ENCODE assay signal across 11 mouse cellular contexts in the genomic region with DNA sequence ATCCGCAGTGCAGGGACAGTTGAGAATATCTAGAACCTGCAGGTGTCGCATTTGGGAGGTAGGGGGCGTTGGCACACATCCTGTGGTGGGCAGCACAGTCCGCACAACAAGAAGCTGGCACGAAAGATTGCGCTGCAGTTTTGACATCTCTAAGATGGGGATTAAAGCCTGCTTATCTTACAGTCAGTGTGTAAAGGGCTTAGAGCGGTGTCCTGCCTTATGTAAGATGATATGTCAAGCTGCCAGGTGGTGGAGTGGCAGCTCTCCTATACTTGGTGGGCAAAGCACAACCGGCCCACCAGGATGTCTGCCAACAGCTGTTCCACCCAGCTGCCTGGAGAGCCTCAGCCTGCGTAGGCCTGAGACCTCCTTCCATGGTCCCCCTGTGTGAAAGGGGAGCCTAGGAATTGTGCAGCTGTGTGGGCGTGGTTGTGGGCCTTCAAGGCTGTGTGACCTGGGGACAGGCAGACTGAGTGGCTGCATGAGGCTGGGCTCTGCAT. TPM values are rescaled to one million over a fixed set of nuclear protein-coding genes. Genes with fewer than 3 reads are reported as not detected.
DNase-seq lines count a peak whose midpoint lies in the region; ATAC-seq and TF ChIP-seq lines count a peak whose summit lies in the region.
"Had no signal": no experiment of that assay in that cellular context is flagged by ENCODE, and none has a peak within 500 bp of the region (broad histone marks: within the 10 kb centered on the region; RNA-seq: fewer than 3 reads in every experiment).

No protein-coding gene starts in this region.

- ATAC-seq in hindbrain, embryonic 16.5 days, result peak; percentile 45; the same call in 1 of the 2 replicates
- peak; percentile 38; the same call in 1 of the 2 replicates for ATAC-seq in embryonic facial prominence, embryonic 13.5 days (ENCODE audit: insufficient number of reproducible peaks, insufficient read depth, low FRiP score, low TSS enrichment, low read depth)
- ATAC-seq in megakaryocyte progenitor cell, adult 5-6 weeks (replicated peaks; ENCODE audit: poor library complexity), result peak; percentile 77

- TF ChIP-seq POLR2A in MEL (IDR thresholded peaks at IDR 0.05; ENCODE audit: control insufficient read depth in 1 of 2, insufficient read depth in 1 of 2, low read depth in 1 of 2, low read length in 2 of 2, poor library complexity in 1 of 2), result no peak

- peak; percentile 46 to 58 (median 54) for TF ChIP-seq CTCF in MEL (IDR thresholded peaks at IDR 0.05 in 2 of 3, conservative IDR thresholded peaks at IDR 0.05 in 1 of 3; ENCODE audit: control insufficient read depth in 1 of 3, insufficient read depth in 1 of 3, low read depth in 2 of 3, low read length in 3 of 3, poor library complexity in 1 of 3, severe bottlenecking in 1 of 3)

- no peak overlapping the region for H3K27ac ChIP-seq in hindbrain, embryonic 16.5 days (ENCODE audit: low read depth, low read length)
- no peak overlapping the region for H3K27ac ChIP-seq in hindbrain, embryonic 10.5 days
- no peak overlapping the region for H3K27ac ChIP-seq in MEL (ENCODE audit: control insufficient read depth, low read depth, low read length)
- H3K27ac ChIP-seq in embryonic facial prominence, embryonic 13.5 days, result no peak overlapping the region
- H3K27ac ChIP-seq: stomach, postnatal 0 days had no signal

- no peak overlapping the region for H3K4me3 ChIP-seq in hindbrain, embryonic 16.5 days (ENCODE audit: low read length)
- no peak overlapping the region for H3K4me3 ChIP-seq in hindbrain, embryonic 10.5 days
- no peak overlapping the region for H3K4me3 ChIP-seq in MEL (ENCODE audit: control insufficient read depth in 1 of 2, insufficient read depth in 1 of 2, low read depth in 2 of 2, low read length in 2 of 2)
- H3K4me3 ChIP-seq in embryonic facial prominence, embryonic 13.5 days, result no peak overlapping the region
- H3K4me3 ChIP-seq: erythroblast, embryonic 14.5 days had no signal

- no peak overlapping the region for H3K9ac ChIP-seq in hindbrain, embryonic 16.5 days (ENCODE audit: low read depth, low read length)
- no peak overlapping the region for H3K9ac ChIP-seq in MEL (ENCODE audit: control insufficient read depth, low read depth, low read length, poor library complexity, severe bottlenecking)
- no peak overlapping the region for H3K9ac ChIP-seq in embryonic facial prominence, embryonic 13.5 days

- no peaks in the 10 kb centered on the region for H3K9me3 ChIP-seq in hindbrain, embryonic 16.5 days (ENCODE audit: control insufficient read depth, low read length)
- no peaks in the 10 kb centered on the region for H3K9me3 ChIP-seq in hindbrain, embryonic 10.5 days
- H3K9me3 ChIP-seq in MEL (replicated peaks; ENCODE audit: insufficient read depth, low read length), result no peaks in the 10 kb centered on the region
- 0 out of 2 replicates have a peak, but pooled peaks cover 3% of the 10 kb centered on the region for H3K9me3 ChIP-seq in embryonic facial prominence, embryonic 13.5 days

- no peaks in the 10 kb centered on the region for H3K36me3 ChIP-seq in hindbrain, embryonic 16.5 days (ENCODE audit: control insufficient read depth, insufficient read depth, low read length)
- H3K36me3 ChIP-seq in hindbrain, embryonic 10.5 days, result no peaks in the 10 kb centered on the region
- no peaks in the 10 kb centered on the region for H3K36me3 ChIP-seq in MEL (ENCODE audit: control insufficient read depth in 1 of 2, insufficient read depth in 2 of 2, low read length in 2 of 2)
- H3K36me3 ChIP-seq in embryonic facial prominence, embryonic 13.5 days, result no peaks in the 10 kb centered on the region

- peak; percentile 24 for TF ChIP-seq RAD21 in MEL (IDR thresholded peaks at IDR 0.05; ENCODE audit: low read depth, low read length)

- no peaks in the 10 kb centered on the region for H3K4me1 ChIP-seq in hindbrain, embryonic 16.5 days (ENCODE audit: control insufficient read depth, insufficient read depth, low read depth, low read length)
- peaks cover 7% of the 10 kb centered on the region for H3K4me1 ChIP-seq in hindbrain, embryonic 10.5 days (replicated peaks)
- no peaks in the 10 kb centered on the region for H3K4me1 ChIP-seq in MEL (ENCODE audit: control insufficient read depth in 1 of 2, insufficient read depth in 2 of 2, low read length in 2 of 2)
- peaks cover 6% of the 10 kb centered on the region; the same call in 1 of the 2 replicates for H3K4me1 ChIP-seq in embryonic facial prominence, embryonic 13.5 days

- no peaks in the 10 kb centered on the region for H3K27me3 ChIP-seq in hindbrain, embryonic 16.5 days (replicated peaks; ENCODE audit: control insufficient read depth, insufficient read depth, low read length)
- no peaks in the 10 kb centered on the region for H3K27me3 ChIP-seq in hindbrain, embryonic 10.5 days (ENCODE audit: insufficient read depth, poor library complexity, severe bottlenecking)
- no peaks in the 10 kb centered on the region for H3K27me3 ChIP-seq in MEL (ENCODE audit: control insufficient read depth in 1 of 2, insufficient read depth in 2 of 2, low read length in 2 of 2)
- H3K27me3 ChIP-seq in embryonic facial prominence, embryonic 13.5 days, result no peaks in the 10 kb centered on the region

- 54% methylated on average over 10 of the region's 10 CpGs for WGBS in hindbrain, embryonic 16.5 days
- WGBS in hindbrain, embryonic 10.5 days, result 60% methylated on average over 10 of the region's 10 CpGs
- 45% methylated on average over 10 of the region's 10 CpGs for WGBS in embryonic facial prominence, embryonic 13.5 days

- TF ChIP-seq EP300 in MEL (IDR thresholded peaks at IDR 0.05; ENCODE audit: low read depth in 1 of 2, low read length in 2 of 2), result peak in 1 of 2 experiments; percentile 59; a peak in 2 of 4 replicates

- no peak for DNase-seq in hindbrain, embryonic 10.5 days (ENCODE audit: low spot score)
- DNase-seq in MEL (ENCODE audit: low read depth, low spot score), result peak; percentile 54
- DNase-seq in adrenal gland, postnatal 25 days, result no peak
- no peak for DNase-seq in layer of hippocampus, postnatal 36 days
- no peak for DNase-seq in layer of hippocampus, postnatal 14 days (ENCODE audit: low spot score in 2 of 2)
- DNase-seq: kidney, adult 8-10 months had no signal

- H3K4me2 ChIP-seq in hindbrain, embryonic 16.5 days (ENCODE audit: low read length), result no peak overlapping the region
- H3K4me2 ChIP-seq in embryonic facial prominence, embryonic 13.5 days, result no peak overlapping the region

- no peaks in the 10 kb centered on the region for H3K79me2 ChIP-seq in MEL (ENCODE audit: control insufficient read depth, insufficient read depth, low read length, poor library complexity)

RNA-seq across cellular contexts. Expression of a gene that starts 11.3 kb away (rescaled TPM):
- 0.90 and 2.1 TPM in 2 replicates for polyA plus RNA-seq in hindbrain, embryonic 16.5 days (2015; fragmentation: Nextera tagmentation; extraction: Ambion mirVana)
- polyA plus RNA-seq in hindbrain, embryonic 10.5 days (2016; fragmentation: Nextera tagmentation; extraction: Ambion mirVana), result 1.2 and 1.6 TPM in 2 replicates
- 0.27 and 0.29 TPM in 2 replicates for total RNA-seq in MEL (2012; rRNA removed)
- polyA plus RNA-seq in MEL (2012; ENCODE audit: insufficient read depth in 1 of 2, insufficient read length in 2 of 2, low read depth in 1 of 2, low replicate concordance in 2 of 2, missing spikeins in 1 of 2), result under 1 TPM in 1 of 2 experiments, not detected in 1; 0.40 TPM
- 1.6 and 2.8 TPM in 2 replicates for polyA plus RNA-seq in embryonic facial prominence, embryonic 13.5 days (2015; fragmentation: Nextera tagmentation; extraction: Ambion mirVana)
- total RNA-seq in megakaryocyte progenitor cell, adult 5-6 weeks (2015), result 1.0 and 2.2 TPM in 2 replicates
- total RNA-seq in megakaryocyte progenitor cell, adult 5-6 weeks (2017), result 0.61 and 0.83 TPM in 2 replicates
- 0.48 and 2.2 TPM in 2 replicates for total RNA-seq in adrenal gland, postnatal 25 days (2021)
- under 1 TPM in 1 of 2 experiments, not detected in 1; 0.37 TPM for total RNA-seq in layer of hippocampus, postnatal 36 days (2021)
- 1 to 10 TPM in 1 of 2 experiments, under 1 TPM in 1; 0.69 to 1.7 TPM for total RNA-seq in layer of hippocampus, postnatal 14 days (2021)

RNA-seq across cellular contexts. Expression of a gene that starts 33.6 kb away (rescaled TPM):
- polyA plus RNA-seq in hindbrain, embryonic 16.5 days (2015; fragmentation: Nextera tagmentation; extraction: Ambion mirVana), result 16.3 and 17.4 TPM in 2 replicates
- 30.8 and 36.8 TPM in 2 replicates for polyA plus RNA-seq in hindbrain, embryonic 10.5 days (2016; fragmentation: Nextera tagmentation; extraction: Ambion mirVana)
- 41.8 and 46.8 TPM in 2 replicates for total RNA-seq in MEL (2012; rRNA removed)
- polyA plus RNA-seq in MEL (2012; ENCODE audit: insufficient read depth in 1 of 2, insufficient read length in 2 of 2, low read depth in 1 of 2, low replicate concordance in 2 of 2, missing spikeins in 1 of 2), result 10 to 100 TPM in 1 of 2 experiments, not detected in 1; 56.1 TPM
- 19.0 and 19.8 TPM in 2 replicates for polyA plus RNA-seq in embryonic facial prominence, embryonic 13.5 days (2015; fragmentation: Nextera tagmentation; extraction: Ambion mirVana)
- total RNA-seq in megakaryocyte progenitor cell, adult 5-6 weeks (2015), result 152 and 189 TPM in 2 replicates
- total RNA-seq in megakaryocyte progenitor cell, adult 5-6 weeks (2017), result 115 and 156 TPM in 2 replicates
- 34.7 and 42.5 TPM in 2 replicates for total RNA-seq in adrenal gland, postnatal 25 days (2021)
- total RNA-seq in layer of hippocampus, postnatal 36 days (2021), result 10 to 100 TPM; 50.4 to 51.2 TPM
- total RNA-seq in layer of hippocampus, postnatal 14 days (2021), result 10 to 100 TPM; 41.5 to 43.0 TPM

RNA-seq across cellular contexts. Expression of a gene that starts 34.4 kb away (rescaled TPM):
- polyA plus RNA-seq in hindbrain, embryonic 16.5 days (2015; fragmentation: Nextera tagmentation; extraction: Ambion mirVana), result 52.5 and 54.2 TPM in 2 replicates
- 58.3 and 64.3 TPM in 2 replicates for polyA plus RNA-seq in hindbrain, embryonic 10.5 days (2016; fragmentation: Nextera tagmentation; extraction: Ambion mirVana)
- total RNA-seq in MEL (2012; rRNA removed), result 31.7 and 38.9 TPM in 2 replicates
- 10 to 100 TPM in 1 of 2 experiments, not detected in 1; 48.7 TPM for polyA plus RNA-seq in MEL (2012; ENCODE audit: insufficient read depth in 1 of 2, insufficient read length in 2 of 2, low read depth in 1 of 2, low replicate concordance in 2 of 2, missing spikeins in 1 of 2)
- 59.1 and 59.3 TPM in 2 replicates for polyA plus RNA-seq in embryonic facial prominence, embryonic 13.5 days (2015; fragmentation: Nextera tagmentation; extraction: Ambion mirVana)
- 48.0 and 55.0 TPM in 2 replicates for total RNA-seq in megakaryocyte progenitor cell, adult 5-6 weeks (2015)
- total RNA-seq in megakaryocyte progenitor cell, adult 5-6 weeks (2017), result 44.5 and 44.8 TPM in 2 replicates
- total RNA-seq in adrenal gland, postnatal 25 days (2021), result 44.3 and 46.8 TPM in 2 replicates
- 100 to 1,000 TPM in 1 of 2 experiments, 10 to 100 TPM in 1; 99.4 to 114 TPM for total RNA-seq in layer of hippocampus, postnatal 36 days (2021)
- 10 to 100 TPM; 55.3 to 58.4 TPM for total RNA-seq in layer of hippocampus, postnatal 14 days (2021)

RNA-seq across cellular contexts. Expression of a gene that starts 41.8 kb away (rescaled TPM):
- 507 and 529 TPM in 2 replicates for polyA plus RNA-seq in hindbrain, embryonic 16.5 days (2015; fragmentation: Nextera tagmentation; extraction: Ambion mirVana)
- polyA plus RNA-seq in hindbrain, embryonic 10.5 days (2016; fragmentation: Nextera tagmentation; extraction: Ambion mirVana), result 294 and 318 TPM in 2 replicates
- total RNA-seq in MEL (2012; rRNA removed), result 71.4 and 76.3 TPM in 2 replicates
- polyA plus RNA-seq in MEL (2012; ENCODE audit: insufficient read depth in 1 of 2, insufficient read length in 2 of 2, low read depth in 1 of 2, low replicate concordance in 2 of 2, missing spikeins in 1 of 2), result 100 to 1,000 TPM; 179 to 717 TPM
- polyA plus RNA-seq in embryonic facial prominence, embryonic 13.5 days (2015; fragmentation: Nextera tagmentation; extraction: Ambion mirVana), result 311 and 329 TPM in 2 replicates
- 140 and 141 TPM in 2 replicates for total RNA-seq in megakaryocyte progenitor cell, adult 5-6 weeks (2015)
- total RNA-seq in megakaryocyte progenitor cell, adult 5-6 weeks (2017), result 54.8 and 57.9 TPM in 2 replicates
- 241 TPM in 2 replicates for total RNA-seq in adrenal gland, postnatal 25 days (2021)
- 100 to 1,000 TPM; 531 to 565 TPM for total RNA-seq in layer of hippocampus, postnatal 36 days (2021)
- 100 to 1,000 TPM; 573 to 578 TPM for total RNA-seq in layer of hippocampus, postnatal 14 days (2021)
